Mouse (Mus musculus): Measurements from ENCODE around the gene Abcc2. TPM values are rescaled to one million over a fixed set of nuclear protein-coding genes. Genes with fewer than 3 reads are reported as not detected.
A peak's percentile ranks its signal among the peaks of the same experiment; 100 is the strongest.

Abcc2 gene
- total and polyA plus RNA-seq, 2 experiments, result 298 to 488 TPM

DNA sequence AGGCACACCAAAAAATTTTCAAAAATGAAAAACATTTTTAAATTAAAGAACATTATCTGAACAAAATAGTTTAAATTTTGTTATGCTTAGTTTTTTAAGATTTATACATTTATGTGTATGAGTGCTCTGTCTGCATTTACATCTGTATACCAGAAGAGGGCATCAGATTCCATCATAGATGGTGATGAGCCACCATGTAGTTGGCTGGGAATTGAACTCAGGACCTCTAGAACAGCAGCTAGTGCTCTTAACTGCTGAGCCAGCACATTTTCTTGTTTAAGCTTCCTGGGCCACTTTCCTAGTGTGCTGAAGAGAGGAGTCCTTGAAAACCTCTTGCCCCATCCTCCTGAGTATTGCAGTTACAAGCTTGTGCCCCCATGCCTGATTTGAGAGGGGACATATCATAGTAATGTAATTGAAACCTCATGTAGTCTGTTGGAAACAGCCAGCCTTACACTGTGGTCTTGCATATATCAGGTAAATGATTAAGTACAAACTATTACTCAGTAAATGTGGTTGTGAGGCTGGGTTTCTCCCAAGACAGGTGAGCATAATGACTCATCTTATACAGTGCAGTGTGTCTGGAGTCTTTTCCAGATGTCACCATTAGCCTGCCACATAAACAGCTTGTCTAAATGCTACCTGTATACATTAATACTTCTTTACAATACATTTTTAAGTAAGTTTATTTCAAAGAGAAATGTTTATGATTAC is 20.3 kb upstream of the Abcc2 start:
- no peaks in the 10 kb centered on the region for H3K79me2 ChIP-seq (ENCODE audit: control insufficient read depth, insufficient read depth, low read length)
- no peak overlapping the region for H3K4me3 ChIP-seq (ENCODE audit: insufficient read depth, low read depth, low read length)
- TF ChIP-seq POLR2A (IDR thresholded peaks at IDR 0.05; ENCODE audit: extremely low read depth, insufficient read depth, low read length) (no peak), CTCF (IDR thresholded peaks at IDR 0.05; ENCODE audit: low read depth, low read length) (peak; percentile 24; the same call in 1 of the 2 replicates)
- peaks cover 10% of the 10 kb centered on the region; the same call in 1 of the 2 replicates for H3K36me3 ChIP-seq (ENCODE audit: control insufficient read depth, insufficient read depth, low read length)
- H3K27me3 ChIP-seq (ENCODE audit: control insufficient read depth, insufficient read depth, low read length), result no peaks in the 10 kb centered on the region
- peaks cover 9% of the 10 kb centered on the region; the same call in 1 of the 2 replicates for H3K4me1 ChIP-seq (ENCODE audit: control insufficient read depth, insufficient read depth, low read length)
- no peak overlapping the region for H3K9ac ChIP-seq (ENCODE audit: low read depth, low read length)
- peak; percentile 64 for DNase-seq (ENCODE audit: extremely low read depth, low read depth, low spot score)
- H3K27ac ChIP-seq (replicated peaks; ENCODE audit: insufficient read depth, low read depth, low read length), result no peak overlapping the region

DNA sequence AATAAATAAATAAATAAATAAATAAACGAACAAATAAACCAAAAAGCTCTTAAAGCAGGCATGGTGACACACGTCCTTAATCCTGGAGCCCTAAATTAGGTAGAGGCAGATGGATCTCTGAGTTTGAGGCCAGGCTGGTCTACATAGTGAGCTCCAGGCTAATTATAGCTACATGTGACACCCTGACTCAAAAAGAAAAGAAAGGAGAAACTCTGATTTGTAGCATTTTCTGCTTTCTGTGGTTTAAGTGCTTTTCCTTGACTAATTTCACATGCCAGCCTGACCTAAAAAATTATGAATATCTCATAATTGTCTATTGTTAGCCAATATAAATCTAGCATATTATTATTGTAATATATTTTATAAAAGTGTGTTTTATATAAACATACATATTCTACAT is 19.6 kb upstream of the Abcc2 start:
- peaks cover 10% of the 10 kb centered on the region; the same call in 1 of the 2 replicates for H3K36me3 ChIP-seq (ENCODE audit: control insufficient read depth, insufficient read depth, low read length)
- DNase-seq (ENCODE audit: extremely low read depth, low read depth, low spot score), result no peak
- H3K27ac ChIP-seq (replicated peaks; ENCODE audit: insufficient read depth, low read depth, low read length), result no peak overlapping the region
- TF ChIP-seq CTCF (IDR thresholded peaks at IDR 0.05; ENCODE audit: low read depth, low read length) (no peak), POLR2A (IDR thresholded peaks at IDR 0.05; ENCODE audit: extremely low read depth, insufficient read depth, low read length) (no peak)
- H3K79me2 ChIP-seq (ENCODE audit: control insufficient read depth, insufficient read depth, low read length), result no peaks in the 10 kb centered on the region
- no peak overlapping the region for H3K4me3 ChIP-seq (ENCODE audit: insufficient read depth, low read depth, low read length)
- H3K9ac ChIP-seq (ENCODE audit: low read depth, low read length), result no peak overlapping the region
- H3K27me3 ChIP-seq (ENCODE audit: control insufficient read depth, insufficient read depth, low read length), result no peaks in the 10 kb centered on the region
- H3K4me1 ChIP-seq (ENCODE audit: control insufficient read depth, insufficient read depth, low read length), result peaks cover 10% of the 10 kb centered on the region; the same call in 1 of the 2 replicates
- WGBS, result 88% methylated on average over 2 of the region's 2 CpGs

DNA sequence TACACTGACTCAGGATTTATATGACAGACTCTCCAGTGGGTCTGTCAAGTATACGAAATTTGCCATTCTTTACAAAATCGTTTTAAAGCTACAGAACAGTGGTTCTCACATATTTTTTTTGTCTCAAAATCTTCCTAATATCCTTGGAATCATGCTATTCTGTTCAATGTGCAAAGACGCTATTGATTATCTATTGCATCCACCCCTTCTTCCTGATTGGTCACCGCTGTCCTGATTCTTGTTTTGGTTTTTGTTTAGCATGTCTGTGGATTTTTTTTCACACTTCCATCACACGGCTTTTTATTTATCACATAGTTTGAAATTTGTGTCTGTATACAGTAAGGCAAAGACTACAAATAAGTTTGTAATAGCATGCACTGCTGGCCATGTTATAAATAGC is 15.5 kb upstream of the Abcc2 start:
- no peak overlapping the region for H3K9ac ChIP-seq (ENCODE audit: low read depth, low read length)
- WGBS, result 24% methylated on average over 5 of the region's 5 CpGs
- H3K4me3 ChIP-seq (ENCODE audit: insufficient read depth, low read depth, low read length), result peak overlapping the region; percentile 44
- H3K27me3 ChIP-seq (ENCODE audit: control insufficient read depth, insufficient read depth, low read length), result no peaks in the 10 kb centered on the region
- peak; percentile 91 for DNase-seq (ENCODE audit: extremely low read depth, low read depth, low spot score)
- H3K36me3 ChIP-seq (ENCODE audit: control insufficient read depth, insufficient read depth, low read length), result peaks cover 3% of the 10 kb centered on the region
- peak overlapping the region; percentile 94 for H3K27ac ChIP-seq (replicated peaks; ENCODE audit: insufficient read depth, low read depth, low read length)
- TF ChIP-seq CTCF (IDR thresholded peaks at IDR 0.05; ENCODE audit: low read depth, low read length), result no peak
- no peak for TF ChIP-seq POLR2A (IDR thresholded peaks at IDR 0.05; ENCODE audit: extremely low read depth, insufficient read depth, low read length)
- no peaks in the 10 kb centered on the region for H3K79me2 ChIP-seq (ENCODE audit: control insufficient read depth, insufficient read depth, low read length)
- H3K4me1 ChIP-seq (ENCODE audit: control insufficient read depth, insufficient read depth, low read length), result peaks cover 24% of the 10 kb centered on the region

DNA sequence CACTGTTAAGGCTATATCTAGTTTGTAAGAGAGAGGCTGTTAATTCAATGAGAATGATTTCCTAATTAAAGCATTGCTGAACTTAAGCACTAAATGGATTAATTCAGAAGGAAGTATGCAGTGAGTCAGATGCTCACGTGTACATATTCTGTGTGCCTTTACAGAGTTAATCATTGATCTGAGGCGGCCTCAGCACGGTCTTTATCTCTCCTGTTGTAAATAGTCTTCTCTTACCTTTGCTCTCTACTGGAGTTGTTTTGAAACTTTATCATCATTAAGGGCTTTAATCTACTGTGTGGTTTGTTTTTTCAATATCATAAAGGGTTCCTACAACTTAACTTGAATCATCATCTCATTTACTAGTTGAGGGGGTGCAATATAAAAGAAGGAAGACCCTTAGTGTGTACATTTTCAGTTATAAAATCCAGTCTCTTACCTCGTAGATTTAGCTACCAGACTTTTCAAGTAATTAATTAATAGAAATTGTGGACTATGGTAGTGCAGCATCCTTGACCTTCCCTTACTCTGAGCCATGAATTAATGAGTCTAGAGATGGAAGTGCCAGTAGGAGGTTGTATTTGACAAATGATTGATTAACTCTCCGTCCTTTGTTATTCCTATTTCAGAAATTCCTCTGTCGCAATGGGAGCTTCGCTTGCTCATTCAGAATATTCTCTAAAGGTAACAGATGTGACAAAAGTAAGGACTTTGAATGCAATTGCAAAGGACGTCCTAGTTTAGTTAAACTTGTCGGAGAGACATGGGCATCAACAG is 14.3 kb upstream of the Abcc2 start:
- H3K9ac ChIP-seq (ENCODE audit: low read depth, low read length), result no peak overlapping the region
- no peaks in the 10 kb centered on the region for H3K27me3 ChIP-seq (ENCODE audit: control insufficient read depth, insufficient read depth, low read length)
- peak overlapping the region; percentile 61 for H3K27ac ChIP-seq (replicated peaks; ENCODE audit: insufficient read depth, low read depth, low read length)
- 22% methylated on average over 9 of the region's 9 CpGs for WGBS
- peaks cover 24% of the 10 kb centered on the region for H3K4me1 ChIP-seq (ENCODE audit: control insufficient read depth, insufficient read depth, low read length)
- no peaks in the 10 kb centered on the region for H3K79me2 ChIP-seq (ENCODE audit: control insufficient read depth, insufficient read depth, low read length)
- no peak overlapping the region for H3K4me3 ChIP-seq (ENCODE audit: insufficient read depth, low read depth, low read length)
- H3K36me3 ChIP-seq (ENCODE audit: control insufficient read depth, insufficient read depth, low read length), result peaks cover 3% of the 10 kb centered on the region
- no peak for TF ChIP-seq POLR2A (IDR thresholded peaks at IDR 0.05; ENCODE audit: extremely low read depth, insufficient read depth, low read length)
- no peak for TF ChIP-seq CTCF (IDR thresholded peaks at IDR 0.05; ENCODE audit: low read depth, low read length)
- peak; percentile 98 for DNase-seq (ENCODE audit: extremely low read depth, low read depth, low spot score)

DNA sequence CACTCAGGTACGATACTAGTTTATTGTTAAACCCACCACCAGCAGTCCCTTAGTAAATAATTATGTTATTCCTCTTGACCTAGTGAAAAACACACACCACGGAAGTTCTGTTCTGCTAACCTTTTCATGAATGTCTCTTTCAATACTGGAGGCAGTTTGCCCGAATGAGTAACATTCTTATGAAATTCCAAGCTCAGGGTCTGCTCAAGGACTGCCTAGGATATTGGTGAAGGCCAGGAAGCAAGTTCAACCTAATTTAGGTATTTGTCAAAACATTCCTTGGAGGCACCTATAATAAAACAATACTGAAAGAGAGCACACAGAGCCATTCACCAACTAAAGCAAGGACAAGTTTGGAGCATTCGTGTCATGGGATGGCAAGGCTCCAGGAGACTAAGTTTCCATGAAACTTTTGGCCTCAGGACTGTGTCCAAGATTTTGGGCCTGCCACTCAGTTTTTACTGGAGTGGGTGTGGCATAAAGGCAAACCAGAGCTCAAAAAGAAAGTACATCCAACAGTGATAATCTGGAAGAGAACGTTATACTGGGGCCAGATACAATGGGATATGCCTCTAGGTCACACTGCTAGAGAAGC is 12.5 kb upstream of the Abcc2 start:
- no peak overlapping the region for H3K9ac ChIP-seq (ENCODE audit: low read depth, low read length)
- no peaks in the 10 kb centered on the region for H3K27me3 ChIP-seq (ENCODE audit: control insufficient read depth, insufficient read depth, low read length)
- 25% methylated on average over 5 of the region's 5 CpGs for WGBS
- no peak for TF ChIP-seq POLR2A (IDR thresholded peaks at IDR 0.05; ENCODE audit: extremely low read depth, insufficient read depth, low read length)
- TF ChIP-seq CTCF (IDR thresholded peaks at IDR 0.05; ENCODE audit: low read depth, low read length), result no peak
- peaks cover 24% of the 10 kb centered on the region for H3K4me1 ChIP-seq (ENCODE audit: control insufficient read depth, insufficient read depth, low read length)
- no peaks in the 10 kb centered on the region for H3K79me2 ChIP-seq (ENCODE audit: control insufficient read depth, insufficient read depth, low read length)
- no peak overlapping the region for H3K4me3 ChIP-seq (ENCODE audit: insufficient read depth, low read depth, low read length)
- DNase-seq (ENCODE audit: extremely low read depth, low read depth, low spot score), result peak; percentile 78
- peaks cover 3% of the 10 kb centered on the region for H3K36me3 ChIP-seq (ENCODE audit: control insufficient read depth, insufficient read depth, low read length)
- H3K27ac ChIP-seq (replicated peaks; ENCODE audit: insufficient read depth, low read depth, low read length), result peak overlapping the region; percentile 34

All from liver, adult 2 months (tissue).